Mouse (Mus musculus): ENCODE measurements around the gene Tmem238. TPM values are rescaled to one million over a fixed set of nuclear protein-coding genes. Genes with fewer than 3 reads are reported as not detected.

Gene Tmem238
- polyA plus RNA-seq, 1 experiment from 2014 or later: 4.8 TPM

DNA sequence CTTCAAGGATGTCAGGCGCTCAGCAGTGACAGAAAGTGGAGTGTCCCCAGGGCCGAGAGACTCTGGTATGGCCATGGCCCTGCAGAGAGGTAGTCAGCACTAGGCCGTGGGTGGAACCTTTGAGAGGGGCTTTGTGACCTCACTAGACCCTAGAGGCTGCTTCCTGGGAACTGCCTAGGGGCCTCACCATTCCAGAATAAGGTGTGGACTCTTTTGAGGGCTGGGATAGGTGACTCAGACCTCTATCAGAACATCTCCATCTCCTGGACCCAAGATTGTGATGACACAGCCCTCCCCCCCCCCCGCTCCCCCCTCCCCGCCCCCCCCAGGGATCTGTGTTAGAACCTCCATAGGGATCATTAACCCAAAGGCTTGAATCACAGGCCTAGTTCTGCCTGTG lies 18.3 kb downstream of the Tmem238 start, which contains the start of gene Fam71e2:
Fam71e2 (minus strand) TSS at position 101 of the 400 bp plus-strand sequence.
- WGBS: 68% methylated on average over 5 of the region's 5 CpGs
- no peak for ATAC-seq (ENCODE audit: insufficient number of reproducible peaks, low FRiP score)
- Histone ChIP-seq H3K9ac (no peak within 1 kb of the TSS), H3K27me3 (replicated peaks) (peaks cover 20% of the 10 kb centered on the region), H3K27ac (ENCODE audit: poor library complexity, severe bottlenecking) (no peak within 1 kb of the TSS), H3K4me3 (no peak within 1 kb of the TSS), H3K4me1 (replicated peaks) (no peaks in the 10 kb centered on the region), H3K36me3 (no peaks in the 10 kb centered on the region), H3K4me2 (no peak within 1 kb of the TSS), H3K9me3 (replicated peaks) (peaks cover 4% of the 10 kb centered on the region; the same call in 1 of the 2 replicates)

DNA sequence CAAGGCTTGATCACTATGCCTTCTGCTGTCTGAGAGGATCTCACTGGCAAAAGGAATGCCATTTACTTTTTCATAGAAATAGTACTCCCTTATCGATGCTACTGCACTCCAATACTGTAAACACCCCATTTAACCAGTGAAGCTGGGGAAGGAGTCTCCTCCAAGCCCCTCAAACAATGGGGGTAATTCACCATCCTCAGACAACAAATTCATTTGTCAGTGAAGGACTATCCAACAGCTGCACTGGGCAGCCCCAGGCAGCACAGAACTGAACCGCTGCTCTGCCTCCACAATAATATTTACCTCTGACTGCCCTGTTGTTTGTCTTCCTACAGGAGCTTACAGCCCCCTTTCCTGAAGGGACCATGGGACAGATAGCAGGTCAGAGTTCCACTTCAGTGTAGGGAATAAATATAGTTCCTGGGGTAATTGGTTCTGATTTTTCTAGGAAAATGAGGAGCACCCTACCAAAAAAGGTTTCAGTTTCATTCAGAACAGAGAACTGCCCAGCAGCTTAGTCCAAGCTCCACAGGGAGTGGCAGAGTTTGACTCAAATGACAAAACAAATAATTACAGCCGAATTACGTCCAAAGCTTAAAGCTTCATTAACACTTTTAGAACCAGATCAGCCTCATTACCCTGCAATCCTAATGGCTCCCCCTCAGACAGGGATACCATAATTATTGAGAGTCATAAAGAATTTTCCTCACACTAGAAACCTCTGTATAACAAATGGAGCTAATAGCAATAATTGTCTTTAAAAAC lies 24.3 kb downstream of the Tmem238 start:
- H3K4me1 ChIP-seq (replicated peaks): no peaks in the 10 kb centered on the region
- no peak overlapping the region for H3K9ac ChIP-seq
- no peak for ATAC-seq (ENCODE audit: insufficient number of reproducible peaks, low FRiP score)
- no peak overlapping the region for H3K27ac ChIP-seq (ENCODE audit: poor library complexity, severe bottlenecking)
- no peaks in the 10 kb centered on the region for H3K36me3 ChIP-seq
- 27% methylated on average over 4 of the region's 4 CpGs for WGBS
- H3K4me3 ChIP-seq: no peak overlapping the region
- H3K9me3 ChIP-seq (replicated peaks): no peaks in the 10 kb centered on the region
- 0 out of 2 replicates have a peak, but pooled peaks cover 3% of the 10 kb centered on the region for H3K27me3 ChIP-seq (replicated peaks)
- H3K4me2 ChIP-seq: no peak overlapping the region

DNA sequence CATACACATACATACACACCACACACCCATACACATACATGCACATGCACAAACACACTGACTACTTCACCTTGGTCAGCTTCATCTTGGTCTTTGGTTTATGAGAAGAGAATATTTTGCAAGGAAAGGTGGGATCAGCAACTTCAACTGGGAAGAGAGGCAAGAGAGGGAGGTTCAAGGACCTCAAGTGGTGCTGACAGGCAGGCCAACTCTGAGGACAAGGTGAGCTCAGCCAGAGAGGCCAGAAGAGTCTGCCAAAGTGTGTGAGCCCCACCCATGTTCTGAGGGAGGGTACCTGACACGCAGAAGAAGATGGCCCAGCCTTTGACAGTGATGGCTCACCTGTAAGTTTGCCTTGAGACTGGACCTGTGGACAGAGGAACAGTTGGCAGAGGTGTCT lies 29.8 kb downstream of the Tmem238 start:
- 0 out of 2 replicates have a peak, but pooled peaks cover 7% of the 10 kb centered on the region for H3K27me3 ChIP-seq (replicated peaks)
- no peak for ATAC-seq (ENCODE audit: insufficient number of reproducible peaks, low FRiP score)
- H3K4me3 ChIP-seq: no peak overlapping the region
- H3K4me2 ChIP-seq: no peak overlapping the region
- no peak overlapping the region for H3K9ac ChIP-seq
- no peaks in the 10 kb centered on the region for H3K4me1 ChIP-seq (replicated peaks)
- no peak overlapping the region for H3K27ac ChIP-seq (ENCODE audit: poor library complexity, severe bottlenecking)
- H3K36me3 ChIP-seq: no peaks in the 10 kb centered on the region
- 42% methylated on average over 1 of the region's 1 CpGs for WGBS
- peaks cover 3% of the 10 kb centered on the region; the same call in 1 of the 2 replicates for H3K9me3 ChIP-seq (replicated peaks)

DNA sequence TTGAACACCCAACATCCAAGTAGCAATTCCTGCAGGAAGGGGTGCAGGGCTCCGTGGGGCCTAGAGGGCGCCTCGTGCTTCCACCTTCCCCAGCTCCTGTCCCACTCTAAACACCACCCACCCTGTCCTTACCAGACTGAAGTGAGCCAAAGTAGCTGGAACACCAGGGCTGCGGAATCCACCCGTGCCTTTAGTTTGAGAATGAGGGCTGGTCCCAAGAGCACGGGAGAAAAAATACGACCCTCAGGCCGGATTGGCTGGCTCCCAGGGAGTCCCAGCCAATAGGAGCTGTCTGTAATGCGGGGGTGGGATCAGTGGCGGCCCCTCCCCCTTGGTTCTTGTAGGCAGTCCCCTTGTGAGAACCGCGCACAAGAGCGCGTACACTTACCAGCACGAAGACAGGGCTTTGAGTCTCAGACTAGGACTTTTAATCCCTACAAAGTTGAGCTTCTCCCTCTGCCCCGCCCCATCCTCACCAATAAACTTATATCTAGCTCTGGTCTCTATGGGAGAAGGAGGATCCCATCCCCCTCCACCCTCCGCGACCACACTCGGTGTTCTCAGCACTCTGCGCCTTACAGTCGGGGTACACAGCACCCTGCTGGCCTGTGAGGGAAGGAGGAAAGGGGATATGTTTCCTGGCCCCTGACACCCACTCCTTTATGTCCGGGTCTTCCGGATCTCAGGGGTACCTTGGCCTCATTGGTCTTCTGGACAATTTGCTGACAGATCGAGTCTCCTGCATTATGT lies 36.5 kb downstream of the Tmem238 start, which contains the start of gene Cox6b2:
Cox6b2 (minus strand) TSS at position 274 of the 750 bp plus-strand sequence.
- peaks cover 15% of the 10 kb centered on the region for H3K4me1 ChIP-seq (replicated peaks)
- peaks cover 3% of the 10 kb centered on the region; the same call in 1 of the 2 replicates for H3K9me3 ChIP-seq (replicated peaks)
- ATAC-seq (ENCODE audit: insufficient number of reproducible peaks, low FRiP score): peak; percentile 92
- no peaks in the 10 kb centered on the region for H3K27me3 ChIP-seq (replicated peaks)
- peak within 1 kb of the TSS; percentile 50 for H3K4me3 ChIP-seq
- 3% methylated on average over 24 of the region's 24 CpGs for whole genome bisulfite sequencing
- H3K4me2 ChIP-seq: peak within 1 kb of the TSS; percentile 71
- H3K9ac ChIP-seq: peak within 1 kb of the TSS; percentile 59
- no peaks in the 10 kb centered on the region; the same call in 1 of the 2 replicates for H3K36me3 ChIP-seq
- H3K27ac ChIP-seq (ENCODE audit: poor library complexity, severe bottlenecking): no peak within 1 kb of the TSS

DNA sequence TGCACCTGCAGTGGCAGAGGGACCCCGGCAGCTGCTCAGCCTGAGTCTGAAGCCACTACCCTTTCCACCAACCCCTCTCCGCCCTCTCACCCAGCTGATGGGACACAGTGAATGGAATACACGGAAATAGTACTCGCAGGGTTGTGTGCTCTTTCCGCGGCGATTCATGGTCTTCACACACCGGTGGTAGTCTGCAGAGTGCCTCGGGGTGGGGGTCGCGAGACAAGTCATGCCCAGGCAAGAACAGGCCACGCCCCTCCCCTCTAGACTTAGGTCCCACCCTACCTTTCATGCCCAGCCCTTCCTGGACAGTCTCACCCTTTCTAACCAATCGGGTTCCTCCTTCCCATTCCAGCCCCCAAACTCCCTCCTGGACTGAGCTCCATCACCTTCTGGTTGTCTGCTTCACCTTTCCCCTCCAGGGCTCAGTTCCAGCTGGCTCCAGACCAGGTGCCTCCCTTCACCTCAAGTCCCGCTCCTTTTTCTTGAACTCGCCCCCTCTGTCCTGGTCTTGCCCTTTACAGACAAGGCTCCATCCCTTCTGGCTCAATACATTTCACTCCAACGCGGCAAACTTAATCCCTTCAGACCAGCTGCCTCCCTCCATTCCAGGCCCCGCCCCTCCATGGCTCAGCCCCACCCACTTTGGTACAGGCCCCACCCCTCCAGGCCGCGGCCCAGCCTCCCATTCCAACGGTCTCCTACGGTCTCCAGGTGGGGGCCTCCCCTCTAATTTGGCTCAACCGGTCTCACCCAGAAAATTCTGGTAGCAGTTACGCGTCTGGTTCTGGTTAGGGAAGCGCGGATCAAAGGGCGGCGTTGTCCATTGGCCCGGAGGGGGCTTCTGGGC lies 37.3 kb downstream of the Tmem238 start:
- Histone ChIP-seq H3K4me2 (peak overlapping the region; percentile 71), H3K4me3 (peak overlapping the region; percentile 50), H3K27me3 (replicated peaks) (no peaks in the 10 kb centered on the region), H3K9me3 (replicated peaks) (peaks cover 3% of the 10 kb centered on the region; the same call in 1 of the 2 replicates), H3K36me3 (no peaks in the 10 kb centered on the region; the same call in 1 of the 2 replicates), H3K4me1 (replicated peaks) (peaks cover 15% of the 10 kb centered on the region), H3K27ac (ENCODE audit: poor library complexity, severe bottlenecking) (no peak overlapping the region), H3K9ac (peak overlapping the region; percentile 59; the same call in 1 of the 2 replicates)
- ATAC-seq (ENCODE audit: insufficient number of reproducible peaks, low FRiP score): peak; percentile 88
- WGBS: 2% methylated on average over 30 of the region's 30 CpGs

DNA sequence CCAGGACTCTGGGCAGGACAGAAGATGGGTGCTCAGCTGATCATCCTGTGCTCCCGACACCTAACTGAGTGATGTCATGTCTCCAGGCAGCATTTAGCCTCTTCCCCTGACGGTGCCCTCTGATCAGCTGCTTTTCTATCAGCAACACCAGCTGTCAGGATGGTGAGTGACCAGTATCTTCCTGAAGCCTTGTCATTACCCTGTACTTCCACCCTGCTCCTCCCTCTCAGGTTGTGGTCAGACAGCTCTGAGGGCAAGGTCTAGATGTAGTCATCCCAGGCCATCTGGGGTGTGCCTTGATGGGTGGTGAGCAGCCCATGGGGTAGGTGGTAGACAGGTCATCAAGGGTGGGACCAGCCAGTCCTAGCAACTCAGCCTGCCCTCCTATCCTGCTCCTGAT lies 40.3 kb downstream of the Tmem238 start:
- Histone ChIP-seq H3K4me3 (no peak overlapping the region), H3K27ac (ENCODE audit: poor library complexity, severe bottlenecking) (no peak overlapping the region), H3K9me3 (replicated peaks) (no peaks in the 10 kb centered on the region), H3K9ac (no peak overlapping the region), H3K27me3 (replicated peaks) (no peaks in the 10 kb centered on the region), H3K4me2 (no peak overlapping the region), H3K36me3 (peaks cover 29% of the 10 kb centered on the region), H3K4me1 (replicated peaks) (peaks cover 22% of the 10 kb centered on the region)
- 51% methylated on average over 2 of the region's 2 CpGs for WGBS
- peak; percentile 17; the same call in 1 of the 2 replicates for ATAC-seq (ENCODE audit: insufficient number of reproducible peaks, low FRiP score)

DNA sequence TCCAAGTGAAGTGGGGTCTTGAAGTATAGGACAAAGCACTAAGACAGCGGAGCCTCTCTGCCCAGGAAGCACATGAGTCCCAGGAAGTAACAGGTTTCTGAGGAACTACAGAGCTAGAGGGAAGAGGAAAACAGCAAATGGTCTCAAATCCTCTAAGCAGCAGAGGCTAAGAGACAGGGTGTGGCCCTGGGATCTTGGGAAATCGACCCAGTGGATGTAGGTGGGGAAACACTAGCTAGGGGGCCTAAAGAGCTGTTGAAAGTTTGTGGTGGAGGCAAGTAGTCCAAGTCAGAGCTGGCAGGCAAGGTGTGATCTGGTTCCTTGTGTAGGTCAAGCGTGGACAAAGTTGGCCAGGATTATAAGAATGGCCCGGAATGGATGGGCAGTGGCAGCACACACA lies 41.1 kb downstream of the Tmem238 start:
- ATAC-seq (ENCODE audit: insufficient number of reproducible peaks, low FRiP score): no peak

DNA sequence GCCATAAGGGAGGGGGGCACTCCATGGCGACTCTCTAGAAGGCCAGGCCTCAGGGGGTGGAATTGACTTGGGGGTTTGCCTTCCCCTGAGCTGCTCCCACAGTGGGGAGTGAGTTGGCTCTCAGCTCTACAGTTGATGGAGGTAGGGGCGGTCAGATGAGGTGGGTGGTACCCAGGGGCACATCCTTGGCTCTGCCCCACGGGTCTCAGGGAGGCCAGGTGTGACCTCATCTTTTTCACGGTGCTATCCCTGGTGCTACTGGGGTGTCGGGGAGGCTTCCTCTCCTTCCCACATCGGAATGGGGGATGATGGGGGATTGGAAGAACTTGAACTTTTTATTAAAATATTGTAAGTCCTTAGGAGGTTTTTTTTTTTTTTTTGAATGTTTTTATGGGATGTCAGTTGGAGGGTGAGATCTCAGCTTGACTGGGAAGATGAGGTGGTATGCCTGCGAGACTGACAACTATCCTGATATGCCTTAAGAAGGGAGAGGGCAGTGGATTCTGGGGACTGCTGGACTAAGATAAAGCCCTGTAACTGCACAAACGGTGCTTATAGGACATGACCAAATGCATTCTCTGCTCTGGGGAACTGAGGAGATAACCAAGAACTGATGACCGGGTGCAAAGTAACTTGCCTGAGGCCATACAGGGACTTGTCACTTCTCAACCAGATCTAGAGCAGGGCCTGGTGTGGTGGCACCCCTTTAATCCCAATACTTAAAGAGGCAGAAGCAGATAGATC lies 42.1 kb downstream of the Tmem238 start:
- Histone ChIP-seq H3K27me3 (replicated peaks) (no peaks in the 10 kb centered on the region), H3K4me2 (no peak overlapping the region), H3K27ac (ENCODE audit: poor library complexity, severe bottlenecking) (no peak overlapping the region), H3K4me1 (replicated peaks) (peaks cover 27% of the 10 kb centered on the region), H3K36me3 (peaks cover 45% of the 10 kb centered on the region), H3K9ac (no peak overlapping the region), H3K4me3 (no peak overlapping the region), H3K9me3 (replicated peaks) (no peaks in the 10 kb centered on the region)
- ATAC-seq (ENCODE audit: insufficient number of reproducible peaks, low FRiP score): peak; percentile 9; the same call in 1 of the 2 replicates
- 54% methylated on average over 9 of the region's 9 CpGs for WGBS

More for the DNA sequence above, 41.1 kb downstream of the Tmem238 start:
- Histone ChIP-seq H3K9me3 (replicated peaks) (no peaks in the 10 kb centered on the region), H3K4me2 (no peak overlapping the region), H3K36me3 (peaks cover 35% of the 10 kb centered on the region), H3K27me3 (replicated peaks) (no peaks in the 10 kb centered on the region), H3K4me3 (no peak overlapping the region), H3K4me1 (replicated peaks) (peaks cover 21% of the 10 kb centered on the region), H3K9ac (no peak overlapping the region), H3K27ac (ENCODE audit: poor library complexity, severe bottlenecking) (no peak overlapping the region)
- WGBS: 66% methylated on average over 4 of the region's 4 CpGs

DNA sequence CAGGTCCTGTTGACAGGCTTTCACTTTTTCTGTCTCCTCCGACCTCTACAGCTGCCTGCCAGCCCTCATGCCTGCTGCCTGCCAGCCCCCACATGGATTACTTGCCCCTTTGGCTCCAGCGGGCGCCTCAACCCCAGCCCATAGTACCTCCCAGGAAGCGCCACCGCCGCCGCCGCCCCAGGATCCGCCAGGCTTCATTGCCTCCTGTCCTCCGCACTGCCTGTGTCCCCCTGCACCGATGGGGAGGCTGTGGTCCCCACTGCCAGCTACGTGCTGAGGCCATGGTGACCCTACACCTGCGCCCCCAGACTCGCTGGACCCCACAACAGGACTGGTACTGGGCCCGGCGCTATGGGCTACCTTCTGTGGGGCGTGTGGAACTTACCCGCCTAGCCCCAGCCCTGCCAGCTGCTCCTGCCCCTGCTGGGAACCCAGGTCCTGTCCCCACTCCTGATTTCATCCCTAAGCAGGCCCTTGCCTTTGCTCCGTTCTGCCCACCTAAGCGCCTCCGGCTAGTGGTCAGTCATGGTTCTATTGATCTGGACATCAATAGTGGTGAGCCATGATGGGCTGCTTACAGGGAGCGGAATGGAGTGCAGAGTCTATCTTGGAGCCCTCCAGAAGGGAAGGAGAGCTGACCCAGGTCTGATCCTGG lies 43.0 kb downstream of the Tmem238 start:
- 86% methylated on average over 22 of the region's 22 CpGs for WGBS
- H3K36me3 ChIP-seq: peaks cover 49% of the 10 kb centered on the region
- H3K4me2 ChIP-seq: no peak overlapping the region
- no peak overlapping the region for H3K4me3 ChIP-seq
- H3K9me3 ChIP-seq (replicated peaks): no peaks in the 10 kb centered on the region
- peaks cover 27% of the 10 kb centered on the region for H3K4me1 ChIP-seq (replicated peaks)
- 0 out of 2 replicates have a peak overlapping the region, but pooled peaks have one; percentile 23 for H3K9ac ChIP-seq
- no peak overlapping the region for H3K27ac ChIP-seq (ENCODE audit: poor library complexity, severe bottlenecking)
- no peaks in the 10 kb centered on the region for H3K27me3 ChIP-seq (replicated peaks)
- no peak for ATAC-seq (ENCODE audit: insufficient number of reproducible peaks, low FRiP score)

DNA sequence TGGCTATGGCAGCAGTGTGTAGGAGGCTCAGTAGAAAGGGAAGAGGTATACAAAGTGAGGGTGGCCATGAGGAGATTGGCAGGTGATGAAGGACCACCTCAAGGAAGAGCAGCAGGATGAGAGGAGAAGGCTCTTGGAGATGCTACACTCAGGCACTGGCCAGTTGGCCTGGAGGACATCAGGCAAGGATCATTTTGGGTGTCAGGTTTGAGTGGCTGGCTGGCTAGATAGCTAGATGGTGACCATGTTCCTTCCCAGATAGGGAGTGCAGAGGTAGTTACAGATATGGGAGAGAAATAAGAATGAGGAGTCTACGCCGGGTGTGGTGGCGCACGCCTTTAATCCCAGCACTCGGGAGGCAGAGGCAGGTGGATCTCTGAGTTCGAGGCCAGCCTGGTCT lies 44.6 kb downstream of the Tmem238 start:
- no peak for ATAC-seq (ENCODE audit: insufficient number of reproducible peaks, low FRiP score)
- peaks cover 49% of the 10 kb centered on the region for H3K36me3 ChIP-seq
- no peaks in the 10 kb centered on the region for H3K9me3 ChIP-seq (replicated peaks)

More for the DNA sequence above, 44.6 kb downstream of the Tmem238 start:
- no peaks in the 10 kb centered on the region for H3K27me3 ChIP-seq (replicated peaks)
- H3K27ac ChIP-seq (ENCODE audit: poor library complexity, severe bottlenecking): no peak overlapping the region
- 93% methylated on average over 6 of the region's 6 CpGs for WGBS
- no peak overlapping the region for H3K4me2 ChIP-seq
- H3K4me1 ChIP-seq (replicated peaks): peaks cover 30% of the 10 kb centered on the region
- no peak overlapping the region for H3K9ac ChIP-seq
- H3K4me3 ChIP-seq: no peak overlapping the region
